Mouse (Mus musculus): ENCODE measurements around the gene Rnf128.
A peak's percentile ranks its signal among the peaks of the same experiment; 100 is the strongest.

Gene Rnf128

DNA sequence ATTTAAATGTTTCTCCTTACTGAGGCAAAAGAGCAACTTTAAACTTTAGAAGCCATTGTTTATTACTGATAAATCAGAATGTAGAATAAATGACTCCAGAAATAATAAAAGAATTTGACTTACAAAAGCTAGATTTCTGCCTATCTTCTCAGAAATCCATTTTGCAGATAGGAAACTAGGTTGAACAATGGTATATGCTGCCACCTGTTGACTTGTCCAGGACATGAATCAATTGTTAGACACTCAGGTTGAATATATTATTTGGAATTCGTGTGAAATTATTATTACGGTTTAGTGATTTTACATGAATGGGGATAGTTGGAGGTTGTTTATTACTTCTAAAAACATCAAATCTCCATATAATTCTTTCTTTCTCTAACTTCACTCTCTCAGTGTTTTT, 102.7 kb downstream of the Rnf128 start:
- Histone ChIP-seq H3K27me3 (ENCODE audit: control insufficient read depth, insufficient read depth, low read length, poor library complexity, severe bottlenecking) (no peaks in the 10 kb centered on the region), H3K36me3 (ENCODE audit: control insufficient read depth, insufficient read depth, low read length, poor library complexity, severe bottlenecking) (no peaks in the 10 kb centered on the region)
- DNase-seq (ENCODE audit: low read depth, low spot score), result peak; percentile 11

DNA sequence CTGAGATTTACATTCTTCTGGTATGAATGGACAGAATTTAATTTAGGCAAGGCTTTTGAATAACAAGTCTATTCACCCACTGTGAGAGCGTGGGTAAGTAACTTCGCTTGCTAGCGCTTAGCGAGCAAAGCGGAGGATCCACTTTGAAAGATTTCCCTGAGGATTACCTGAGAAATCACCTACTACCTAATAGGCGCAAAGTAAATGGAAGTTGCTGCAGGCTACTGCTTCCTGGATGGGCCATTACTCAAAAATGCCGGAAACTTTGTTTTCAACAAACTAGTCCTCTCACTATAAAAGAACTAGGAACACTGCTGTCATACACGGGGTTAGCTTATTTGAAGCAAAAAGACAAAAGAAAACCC, 121.3 kb downstream of the Rnf128 start:
- H3K36me3 ChIP-seq (ENCODE audit: control insufficient read depth, insufficient read depth, low read length, poor library complexity, severe bottlenecking), result no peaks in the 10 kb centered on the region
- DNase-seq (ENCODE audit: low read depth, low spot score), result no peak
- H3K27me3 ChIP-seq (ENCODE audit: control insufficient read depth, insufficient read depth, low read length, poor library complexity, severe bottlenecking), result no peaks in the 10 kb centered on the region

DNA sequence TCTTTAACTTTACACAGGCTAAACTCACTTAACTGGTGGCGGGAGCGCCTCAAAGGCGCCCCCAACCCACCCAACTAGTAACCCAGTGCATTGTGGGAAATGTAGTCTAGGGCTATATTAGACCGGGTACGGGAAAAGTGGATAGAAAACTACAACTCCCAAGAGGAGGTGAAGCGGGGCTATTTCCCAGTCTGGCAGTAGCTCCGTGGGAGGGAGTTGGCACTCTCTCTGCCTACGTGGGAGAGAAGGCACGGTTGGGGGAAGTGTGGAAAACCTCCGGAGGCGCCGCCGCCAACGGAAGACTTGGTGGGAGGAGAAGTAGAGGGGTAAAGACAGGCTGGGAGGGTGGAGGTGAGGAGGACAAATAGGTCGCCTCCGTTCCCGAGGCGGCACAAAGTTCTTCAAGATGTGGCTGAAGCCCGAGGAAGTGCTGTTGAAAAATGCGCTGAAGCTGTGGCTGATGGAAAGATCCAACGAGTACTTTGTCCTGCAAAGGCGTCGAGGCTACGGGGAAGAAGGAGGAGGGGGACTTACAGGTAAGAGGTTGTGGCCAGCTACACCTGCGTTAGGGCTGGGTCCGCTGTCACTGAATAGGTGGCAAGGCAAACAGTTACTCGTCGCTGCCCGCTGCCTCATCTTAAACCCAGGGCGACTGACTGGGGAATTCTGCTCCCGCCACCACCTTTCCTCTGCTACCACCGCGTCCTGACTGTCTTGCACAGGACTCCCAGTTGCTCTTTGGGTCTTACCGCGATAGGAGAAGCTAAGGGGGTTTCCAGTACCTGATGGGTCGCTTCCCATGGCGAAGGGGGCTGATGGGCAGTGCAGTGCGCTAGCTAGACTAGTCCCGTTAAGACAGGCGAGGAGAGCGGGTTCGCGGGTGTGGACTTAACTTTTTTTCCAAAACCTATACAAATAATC, 121.9 kb downstream of the Rnf128 start, which contains the start of gene Tbc1d8b:
Tbc1d8b (plus strand) TSS at position 222 of the 921 bp plus-strand sequence.
- Histone ChIP-seq H3K27me3 (ENCODE audit: control insufficient read depth, insufficient read depth, low read length, poor library complexity, severe bottlenecking) (no peaks in the 10 kb centered on the region), H3K36me3 (ENCODE audit: control insufficient read depth, insufficient read depth, low read length, poor library complexity, severe bottlenecking) (no peaks in the 10 kb centered on the region)

DNA sequence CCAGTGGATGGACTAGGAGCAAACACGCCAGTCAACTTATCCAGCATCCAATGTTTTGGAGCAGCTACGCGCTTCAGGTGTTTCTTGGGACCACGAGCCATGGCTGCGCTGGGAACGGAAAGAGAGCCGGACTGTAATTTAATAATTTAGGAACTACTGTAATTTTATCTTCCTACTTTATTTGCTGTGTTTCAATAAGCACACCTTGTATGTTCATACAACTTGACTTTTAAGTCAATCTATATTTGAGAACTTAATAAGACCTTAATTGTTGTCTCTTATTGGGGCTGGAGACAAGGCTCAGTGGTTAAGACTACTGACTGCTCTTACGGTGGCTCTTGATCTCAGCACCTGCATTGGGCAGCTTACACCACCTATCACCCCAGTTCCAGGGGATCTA, 151.3 kb downstream of the Rnf128 start, which contains the start of gene Gm15013:
Gm15013 (minus strand) TSS at position 101 of the 400 bp plus-strand sequence.
- Histone ChIP-seq H3K36me3 (ENCODE audit: control insufficient read depth, insufficient read depth, low read length, poor library complexity, severe bottlenecking) (no peaks in the 10 kb centered on the region), H3K27me3 (ENCODE audit: control insufficient read depth, insufficient read depth, low read length, poor library complexity, severe bottlenecking) (no peaks in the 10 kb centered on the region)
- DNase-seq (ENCODE audit: low read depth, low spot score), result no peak

More for the DNA sequence above, 121.9 kb downstream of the Rnf128 start, which contains the start of gene Tbc1d8b:
- peak; percentile 73 for DNase-seq (ENCODE audit: low read depth, low spot score)

DNA sequence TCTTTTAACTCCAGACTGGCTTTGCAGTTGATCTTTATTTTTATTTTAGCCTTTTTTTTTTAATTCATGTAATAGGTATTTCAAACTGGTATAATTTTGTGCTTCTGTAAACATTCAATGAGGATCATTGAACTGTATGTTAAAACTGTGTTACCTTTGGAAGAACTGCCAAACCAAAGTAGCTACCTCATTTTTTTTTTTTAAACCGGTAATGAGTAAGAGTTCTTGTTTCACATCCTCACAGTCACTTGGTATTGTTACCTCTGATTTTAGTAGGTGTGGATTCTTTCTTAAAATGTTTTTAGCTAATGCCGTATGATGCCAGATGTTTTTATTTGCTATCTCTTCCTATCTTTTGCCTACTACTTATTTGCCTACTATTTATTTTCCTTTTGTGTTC, 159.2 kb downstream of the Rnf128 start:
- no peaks in the 10 kb centered on the region for H3K27me3 ChIP-seq (ENCODE audit: control insufficient read depth, insufficient read depth, low read length, poor library complexity, severe bottlenecking)
- no peak for DNase-seq (ENCODE audit: low read depth, low spot score)
- H3K36me3 ChIP-seq (ENCODE audit: control insufficient read depth, insufficient read depth, low read length, poor library complexity, severe bottlenecking), result no peaks in the 10 kb centered on the region

Measured in splenic B cell, adult 2 months (primary cell).